Mouse (Mus musculus): ENCODE data around the gene Zswim3. TPM values are rescaled to one million over a fixed set of nuclear protein-coding genes. Genes with fewer than 3 reads are reported as not detected.
"Not testable (repeated sequence)": the region's sequence is repeated elsewhere in the genome, so short reads cannot be mapped to it uniquely, and the experiment has no call there.

Zswim3 gene
- total RNA-seq, 1 experiment, result 7.0 TPM

- Histone ChIP-seq H3K9me3 (ENCODE audit: control insufficient read depth, insufficient read depth, low read depth, low read length) (no peaks in the 10 kb centered on the region), H3K9ac (ENCODE audit: insufficient read depth, low read depth, low read length, poor library complexity, severe bottlenecking) (no peak overlapping the region), H3K27ac (ENCODE audit: insufficient read depth, low read depth, low read length, poor library complexity, severe bottlenecking) (no peak overlapping the region), H3K36me3 (ENCODE audit: control insufficient read depth, insufficient read depth, low read length, poor library complexity, severe bottlenecking) (peaks cover 67% of the 10 kb centered on the region), H3K4me1 (ENCODE audit: control insufficient read depth in 2 of 2, insufficient read depth in 2 of 2, low read length in 2 of 2, poor library complexity in 1 of 2) (peaks cover 0 to 8% of the 10 kb centered on the region in 2 experiments; a peak in 2 of 4 replicates), H3K4me3 (ENCODE audit: insufficient read depth in 1 of 2, low read depth in 1 of 2, low read length in 2 of 2, poor library complexity in 1 of 2, severe bottlenecking in 1 of 2) (no peak overlapping the region)
- TF ChIP-seq ZC3H11A (IDR thresholded peaks at IDR 0.05; ENCODE audit: borderline replicate concordance, low read depth, low read length), result no peak
- TF ChIP-seq ZNF384 (IDR thresholded peaks at IDR 0.05; ENCODE audit: low read depth, low read length), result no peak
- no peak for TF ChIP-seq CHD2 (IDR thresholded peaks at IDR 0.05; ENCODE audit: low read depth, low read length)
- TF ChIP-seq MAFK (IDR thresholded peaks at IDR 0.05; ENCODE audit: insufficient read depth, low read depth, low read length), result no peak
- TF ChIP-seq HCFC1 (IDR thresholded peaks at IDR 0.05; ENCODE audit: borderline replicate concordance, insufficient read depth, low read length), result no peak
- DNase-seq (ENCODE audit: low read depth, low spot score), result no peak
- in situ Hi-C loops (cut with MboI; ENCODE audit: low sequenced_read_pairs in 2 of 2, unreplicated experiment in 2 of 2), result no loop called here
These were observed 45.2 kb downstream of the Zswim3 start for GRCm38 (mm10) chr2:164850061-164850460.

- H3K9me3 ChIP-seq (ENCODE audit: control insufficient read depth, insufficient read depth, low read depth, low read length); H3K4me3 ChIP-seq (ENCODE audit: insufficient read depth in 1 of 2, low read depth in 1 of 2, low read length in 2 of 2, poor library complexity in 1 of 2, severe bottlenecking in 1 of 2); H3K27ac ChIP-seq (ENCODE audit: insufficient read depth, low read depth, low read length, poor library complexity, severe bottlenecking); in situ Hi-C loops (cut with MboI; ENCODE audit: low sequenced_read_pairs in 2 of 2, unreplicated experiment in 2 of 2); DNase-seq (ENCODE audit: low read depth, low spot score); H3K9ac ChIP-seq (ENCODE audit: insufficient read depth, low read depth, low read length, poor library complexity, severe bottlenecking): not testable (repeated sequence)
- peaks cover 38% of the 10 kb centered on the region for H3K36me3 ChIP-seq (ENCODE audit: control insufficient read depth, insufficient read depth, low read length, poor library complexity, severe bottlenecking)
- peaks cover 16 to 21% of the 10 kb centered on the region in 2 experiments for H3K4me1 ChIP-seq (ENCODE audit: control insufficient read depth in 2 of 2, insufficient read depth in 2 of 2, low read length in 2 of 2, poor library complexity in 1 of 2)
These were observed 50.7 kb downstream of the Zswim3 start for GRCm38 (mm10) chr2:164855572-164855971.

- Histone ChIP-seq H3K27ac (ENCODE audit: insufficient read depth, low read depth, low read length, poor library complexity, severe bottlenecking) (peak overlapping the region; percentile 82), H3K9ac (ENCODE audit: insufficient read depth, low read depth, low read length, poor library complexity, severe bottlenecking) (peak overlapping the region; percentile 80), H3K4me3 (ENCODE audit: insufficient read depth in 1 of 2, low read depth in 1 of 2, low read length in 2 of 2, poor library complexity in 1 of 2, severe bottlenecking in 1 of 2) (peak overlapping the region; percentile 76 to 78), H3K36me3 (ENCODE audit: control insufficient read depth, insufficient read depth, low read length, poor library complexity, severe bottlenecking) (peaks cover 31% of the 10 kb centered on the region), H3K4me1 (ENCODE audit: control insufficient read depth in 2 of 2, insufficient read depth in 2 of 2, low read length in 2 of 2, poor library complexity in 1 of 2) (peaks cover 18 to 24% of the 10 kb centered on the region in 2 experiments), H3K9me3 (ENCODE audit: control insufficient read depth, insufficient read depth, low read depth, low read length) (no peaks in the 10 kb centered on the region)
- peak; percentile 68 for DNase-seq (ENCODE audit: low read depth, low spot score)
- in situ Hi-C loops (cut with MboI; ENCODE audit: low sequenced_read_pairs in 2 of 2, unreplicated experiment in 2 of 2), result no loop called here
- TF ChIP-seq CHD2 (IDR thresholded peaks at IDR 0.05; ENCODE audit: low read depth, low read length) (no peak), ZC3H11A (IDR thresholded peaks at IDR 0.05; ENCODE audit: borderline replicate concordance, low read depth, low read length) (no peak), ZNF384 (IDR thresholded peaks at IDR 0.05; ENCODE audit: low read depth, low read length) (no peak), HCFC1 (IDR thresholded peaks at IDR 0.05; ENCODE audit: borderline replicate concordance, insufficient read depth, low read length) (no peak), MAFK (IDR thresholded peaks at IDR 0.05; ENCODE audit: insufficient read depth, low read depth, low read length) (no peak)
These were observed 51.6 kb downstream of the Zswim3 start for GRCm38 (mm10) chr2:164856309-164857100.

- H3K27ac ChIP-seq (ENCODE audit: insufficient read depth, low read depth, low read length, poor library complexity, severe bottlenecking), result peak within 1 kb of the TSS; percentile 82
- in situ Hi-C loops (cut with MboI; ENCODE audit: low sequenced_read_pairs in 2 of 2, unreplicated experiment in 2 of 2), result no loop called here
- H3K36me3 ChIP-seq (ENCODE audit: control insufficient read depth, insufficient read depth, low read length, poor library complexity, severe bottlenecking), result peaks cover 24% of the 10 kb centered on the region
- H3K4me1 ChIP-seq (ENCODE audit: control insufficient read depth in 2 of 2, insufficient read depth in 2 of 2, low read length in 2 of 2, poor library complexity in 1 of 2), result peaks cover 18 to 28% of the 10 kb centered on the region in 2 experiments
- H3K9ac ChIP-seq (ENCODE audit: insufficient read depth, low read depth, low read length, poor library complexity, severe bottlenecking), result peak within 1 kb of the TSS; percentile 80
- peak within 1 kb of the TSS; percentile 76 to 78 for H3K4me3 ChIP-seq (ENCODE audit: insufficient read depth in 1 of 2, low read depth in 1 of 2, low read length in 2 of 2, poor library complexity in 1 of 2, severe bottlenecking in 1 of 2)
- H3K9me3 ChIP-seq (ENCODE audit: control insufficient read depth, insufficient read depth, low read depth, low read length), result no peaks in the 10 kb centered on the region
- TF ChIP-seq ZNF384 (IDR thresholded peaks at IDR 0.05; ENCODE audit: low read depth, low read length) (no peak), HCFC1 (IDR thresholded peaks at IDR 0.05; ENCODE audit: borderline replicate concordance, insufficient read depth, low read length) (no peak), CHD2 (IDR thresholded peaks at IDR 0.05; ENCODE audit: low read depth, low read length) (no peak), MAFK (IDR thresholded peaks at IDR 0.05; ENCODE audit: insufficient read depth, low read depth, low read length) (0 out of 2 replicates have a peak, but pooled peaks have one; percentile 5), ZC3H11A (IDR thresholded peaks at IDR 0.05; ENCODE audit: borderline replicate concordance, low read depth, low read length) (no peak)
- peak; percentile 81 for DNase-seq (ENCODE audit: low read depth, low spot score)
These were observed 52.4 kb downstream of the Zswim3 start, which contains the start of gene Pltp for GRCm38 (mm10) chr2:164857101-164857821. TSS of gene Pltp (minus strand) at chr2:164857711.
